Mouse (Mus musculus) MEL (cell line): ENCODE results near the gene Tead4. TPM values are rescaled to one million over a fixed set of nuclear protein-coding genes. Genes with fewer than 3 reads are reported as not detected.

Experiments used
- DNase-seq: peaks from one replicate; pipeline ENCODE4 v3.0.0; 2011; ENCODE audit warnings: low read depth, low spot score
- H3K27ac ChIP-seq: 2 replicates; pipeline ENCODE4 v1.5.1; 2012; ENCODE audit warnings: low read depth, mild to moderate bottlenecking, control low read depth, low read length, moderate library complexity; ENCODE audit not compliant: control insufficient read depth
- H3K27me3 ChIP-seq, 2 experiments: fragments of 150-350 bp in 1 of 2; sonication (generic) in 1 of 2; 2 replicates each; pipeline ENCODE4 v1.6.1; 2012; ENCODE audit warnings: low read length in 2 of 2, mild to moderate bottlenecking in 2 of 2, improper control_type of control experiment in 1 of 2, moderate library complexity in 1 of 2; ENCODE audit not compliant: insufficient read depth in 2 of 2, control insufficient read depth in 1 of 2
- H3K36me3 ChIP-seq, 2 experiments: 2 replicates each; pipeline ENCODE4 v1.6.1; 2012 to 2014; ENCODE audit warnings: low read length in 2 of 2, improper control_type of control experiment in 1 of 2, inconsistent platforms in 1 of 2, mild to moderate bottlenecking in 1 of 2; ENCODE audit not compliant: insufficient read depth in 2 of 2, control insufficient read depth in 1 of 2
- H3K4me1 ChIP-seq, 2 experiments: fragments of 150-350 bp in 1 of 2; sonication (generic) in 1 of 2; 2 replicates each; pipeline ENCODE4 v1.6.1; 2012; ENCODE audit warnings: low read length in 2 of 2, improper control_type of control experiment in 1 of 2, mild to moderate bottlenecking in 1 of 2; ENCODE audit not compliant: insufficient read depth in 2 of 2, control insufficient read depth in 1 of 2
- H3K4me3 ChIP-seq, 2 experiments: fragments of 150-350 bp in 1 of 2; sonication (generic) in 1 of 2; 2 replicates each; pipeline ENCODE4 v1.5.1; 2012; ENCODE audit warnings: low read depth in 2 of 2, low read length in 2 of 2, mild to moderate bottlenecking in 2 of 2, moderate library complexity in 2 of 2, control low read depth in 1 of 2, improper control_type of control experiment in 1 of 2; ENCODE audit not compliant: control insufficient read depth in 1 of 2, insufficient read depth in 1 of 2
- H3K79me2 ChIP-seq: 2 replicates; pipeline ENCODE4 v1.6.1; 2012; ENCODE audit warnings: mild to moderate bottlenecking, low read length, moderate library complexity; ENCODE audit not compliant: control insufficient read depth, poor library complexity, insufficient read depth
- H3K9ac ChIP-seq: 2 replicates; pipeline ENCODE4 v1.6.1; 2012; ENCODE audit warnings: low read depth, mild to moderate bottlenecking, control low read depth, low read length, moderate library complexity; ENCODE audit not compliant: control insufficient read depth, poor library complexity, severe bottlenecking
- H3K9me3 ChIP-seq: fragments of 150-350 bp; sonication (generic); replicated peaks from 2 replicates; pipeline ENCODE4 v1.6.1; 2012; ENCODE audit warnings: mild to moderate bottlenecking, low read length, improper control_type of control experiment, moderate library complexity; ENCODE audit not compliant: insufficient read depth
- CHD1 ChIP-seq: IDR thresholded peaks from 2 replicates; pipeline ENCODE4 v1.6.1; 2012; ENCODE audit warnings: low read depth, mild to moderate bottlenecking, inconsistent platforms, low read length, improper control_type of control experiment
- ETS1 ChIP-seq: IDR thresholded peaks from 2 replicates; pipeline ENCODE4 v1.6.1; 2012; ENCODE audit warnings: low read depth, mild to moderate bottlenecking, inconsistent platforms, low read length, improper control_type of control experiment, moderate library complexity
- MAFK ChIP-seq: IDR thresholded peaks from 2 replicates; pipeline ENCODE4 v1.6.1; 2011; ENCODE audit warnings: low read depth, mild to moderate bottlenecking, low read length, improper control_type of control experiment, borderline replicate concordance
- MAX ChIP-seq: IDR thresholded peaks from 2 replicates; pipeline ENCODE4 v1.6.1; 2011; ENCODE audit warnings: low read length, improper control_type of control experiment
- MYB ChIP-seq: IDR thresholded peaks from 2 replicates; pipeline ENCODE4 v1.6.1; 2011; ENCODE audit warnings: mild to moderate bottlenecking, low read depth, low read length, improper control_type of control experiment
- MYC ChIP-seq: IDR thresholded peaks from 2 replicates; pipeline ENCODE4 v1.6.1; 2011; ENCODE audit warnings: low read depth, mild to moderate bottlenecking, low read length, improper control_type of control experiment, moderate library complexity
- NELFE ChIP-seq: IDR thresholded peaks from 2 replicates; pipeline ENCODE4 v1.6.1; 2011; ENCODE audit warnings: low read depth, low read length, improper control_type of control experiment
- POLR2AphosphoS2 ChIP-seq: IDR thresholded peaks from 2 replicates; pipeline ENCODE4 v1.6.1; 2011; ENCODE audit warnings: low read length, improper control_type of control experiment
- POLR2AphosphoS5 ChIP-seq: IDR thresholded peaks from 2 replicates; pipeline ENCODE4 v1.6.1; 2012; ENCODE audit warnings: low read depth, borderline replicate concordance, mild to moderate bottlenecking, inconsistent platforms, low read length, moderate library complexity, mixed read lengths
- RAD21 ChIP-seq: IDR thresholded peaks from 2 replicates; pipeline ENCODE4 v1.6.1; 2011; ENCODE audit warnings: mild to moderate bottlenecking, low read depth, low read length, improper control_type of control experiment
- UBTF ChIP-seq: IDR thresholded peaks from 2 replicates; pipeline ENCODE4 v1.6.1; 2012; ENCODE audit warnings: low read depth, mild to moderate bottlenecking, inconsistent platforms, low read length, improper control_type of control experiment, moderate library complexity, borderline replicate concordance; ENCODE audit not compliant: insufficient read depth
- ZKSCAN1 ChIP-seq: IDR thresholded peaks from 2 replicates; pipeline ENCODE4 v1.6.1; 2012; ENCODE audit warnings: low read depth, mild to moderate bottlenecking, inconsistent platforms, low read length, improper control_type of control experiment, moderate library complexity
- ZMIZ1 ChIP-seq: IDR thresholded peaks from 2 replicates; pipeline ENCODE4 v1.6.1; 2012; ENCODE audit warnings: low read depth, mild to moderate bottlenecking, inconsistent platforms, low read length, improper control_type of control experiment, moderate library complexity
- polyA plus RNA-seq, 2 experiments: library from polyadenylated mRNA; stranded (reverse) in 1 of 2; unstranded in 1 of 2; fragments of >175 nt in 1 of 2; fragments of >200 nt in 1 of 2; gene quantifications; 2 replicates each; pipeline versions ENCODE4 v1.2.1 to v1.2.4; 2012; ENCODE audit warnings: low replicate concordance in 2 of 2, low read depth in 1 of 2; ENCODE audit not compliant: insufficient read length in 2 of 2, insufficient read depth in 1 of 2, missing spikeins in 1 of 2
- total RNA-seq: library from RNA; depleted of rRNA; stranded (reverse); fragments of 300-350 nt; gene quantifications from 2 replicates; pipeline ENCODE4 v1.2.3, GENCODE M21; 2012

The Tead4 gene
- total and polyA plus RNA-seq, 3 experiments, result not detected

GRCm38 (mm10) chr6:128275506-128276064, 25.0 kb downstream of the Tead4 start:
- no peak overlapping the region for H3K9ac ChIP-seq
- H3K36me3 ChIP-seq, result no peaks in the 10 kb centered on the region
- no peaks in the 10 kb centered on the region for H3K9me3 ChIP-seq
- TF ChIP-seq UBTF, result no peak
- TF ChIP-seq ETS1, result no peak
- no peaks in the 10 kb centered on the region for H3K79me2 ChIP-seq
- no peaks in the 10 kb centered on the region for H3K27me3 ChIP-seq
- DNase-seq, result no peak
- no peak overlapping the region for H3K27ac ChIP-seq
- H3K4me1 ChIP-seq, result no peaks in the 10 kb centered on the region
- H3K4me3 ChIP-seq, result no peak overlapping the region

- Histone ChIP-seq H3K27ac (no peak overlapping the region), H3K9ac (no peak overlapping the region), H3K4me3 (no peak overlapping the region), H3K36me3 (no peaks in the 10 kb centered on the region), H3K9me3 (no peaks in the 10 kb centered on the region), H3K4me1 (no peaks in the 10 kb centered on the region), H3K79me2 (no peaks in the 10 kb centered on the region), H3K27me3 (no peaks in the 10 kb centered on the region)
- no peak for DNase-seq
- TF ChIP-seq ZKSCAN1 (no peak), MAX (no peak), POLR2AphosphoS2 (no peak), POLR2AphosphoS5 (no peak)
Measured at GRCm38 (mm10) chr6:128273507-128273906, 27.1 kb downstream of the Tead4 start.

GRCm38 (mm10) chr6:128272754-128273153, 27.9 kb downstream of the Tead4 start:
- DNase-seq, result no peak
- no peak overlapping the region for H3K9ac ChIP-seq
- no peak overlapping the region for H3K27ac ChIP-seq
- no peaks in the 10 kb centered on the region for H3K79me2 ChIP-seq
- H3K27me3 ChIP-seq, result no peaks in the 10 kb centered on the region
- no peaks in the 10 kb centered on the region for H3K4me1 ChIP-seq
- no peak overlapping the region for H3K4me3 ChIP-seq
- TF ChIP-seq MAFK (no peak), RAD21 (no peak), ZMIZ1 (no peak), MYC (no peak), CHD1 (no peak), NELFE (no peak), MYB (no peak)
- TF ChIP-seq, all 39 proteins: peak for 0
- Histone ChIP-seq H3K9me3 (no peaks in the 10 kb centered on the region), H3K36me3 (no peaks in the 10 kb centered on the region)
